Mouse (Mus musculus) midbrain, embryonic 14.5 days (tissue): ENCODE data around the gene Cep170. TPM values are rescaled to one million over a fixed set of nuclear protein-coding genes. Genes with fewer than 3 reads are reported as not detected.
A peak's percentile ranks its signal among the peaks of the same experiment; 100 is the strongest.

Experiments
- ATAC-seq: fragments of 200-750 bp; cut with Nextera tagmentation; 2 replicates; pipeline ENCODE4 v1.8.0; 2017; ENCODE audit warnings: moderate number of reproducible peaks, moderate library complexity; ENCODE audit not compliant: low FRiP score, low TSS enrichment
- DNase-seq: peaks from one replicate; pipeline ENCODE4 v3.0.0-alpha.2; 2015
- H3K27ac ChIP-seq: fragments of 300-500 bp; sonication (generic); replicated peaks from 2 replicates; pipeline ENCODE4 v1.5.1; 2014; ENCODE audit warnings: mild to moderate bottlenecking, low read depth, low read length, moderate library complexity
- H3K27me3 ChIP-seq: fragments of 300-500 bp; sonication (generic); 2 replicates; pipeline ENCODE4 v1.6.1; 2014; ENCODE audit warnings: low read length, control low read depth, mixed read lengths; ENCODE audit not compliant: control insufficient read depth, insufficient read depth
- H3K36me3 ChIP-seq: fragments of 300-500 bp; sonication (generic); 2 replicates; pipeline ENCODE4 v1.6.1; 2014; ENCODE audit warnings: low read length, control low read depth; ENCODE audit not compliant: control insufficient read depth, insufficient read depth
- H3K4me1 ChIP-seq: fragments of 300-500 bp; sonication (generic); 2 replicates; pipeline ENCODE4 v1.6.1; 2014; ENCODE audit warnings: mild to moderate bottlenecking, antibody characterized with exemption, low read length, control low read depth; ENCODE audit not compliant: control insufficient read depth, insufficient read depth
- H3K4me2 ChIP-seq: fragments of 300-500 bp; sonication (generic); 2 replicates; pipeline ENCODE4 v1.6.1; 2014; ENCODE audit warnings: mild to moderate bottlenecking, low read length, moderate library complexity
- H3K4me3 ChIP-seq: fragments of 300-500 bp; sonication (generic); replicated peaks from 2 replicates; pipeline ENCODE4 v1.5.1; 2014; ENCODE audit warnings: low read depth, low read length
- H3K9ac ChIP-seq: fragments of 300-500 bp; sonication (generic); replicated peaks from 2 replicates; pipeline ENCODE4 v1.6.1; 2014; ENCODE audit warnings: mild to moderate bottlenecking, low read length, moderate library complexity
- H3K9me3 ChIP-seq: fragments of 300-500 bp; sonication (generic); 2 replicates; pipeline ENCODE4 v1.6.1; 2016; ENCODE audit warnings: low read length, control low read depth, mixed read lengths; ENCODE audit not compliant: control insufficient read depth
- whole genome bisulfite sequencing: fragments of 180-500 bp; shearing (Covaris S2); extraction: QIAGEN DNeasy Blood & Tissue Kit; methylation state at CpG from one replicate; pipeline ENCODE4 v1.1.7; 2014; 5-methylcytosine and 5-hydroxymethylcytosine counted together
- polyA plus RNA-seq: library from polyadenylated mRNA; unstranded; fragments of >200 nt; fragmentation: Nextera tagmentation; extraction: Ambion mirVana; gene quantifications from 2 replicates; pipeline ENCODE4 v1.2.1, GENCODE M21; 2014

The Cep170 gene
- polyA plus RNA-seq, 1 experiment from 2014 or later = 182 TPM

GRCm38 (mm10) chr1:176810161-176810560 lies 3.7 kb downstream of the Cep170 start:
- Histone ChIP-seq H3K4me3 (no peak overlapping the region), H3K4me2 (no peak overlapping the region; the same call in 1 of the 2 replicates)

GRCm38 (mm10) chr1:176800728-176801365 lies 13.0 kb downstream of the Cep170 start:
- no peaks in the 10 kb centered on the region for H3K9me3 ChIP-seq
- no peaks in the 10 kb centered on the region for H3K27me3 ChIP-seq
- 0 out of 2 replicates have a peak overlapping the region, but pooled peaks have one; percentile 12 for H3K4me2 ChIP-seq
- DNase-seq = peak; percentile 84
- no peak overlapping the region for H3K4me3 ChIP-seq
- H3K36me3 ChIP-seq = no peaks in the 10 kb centered on the region
- H3K27ac ChIP-seq = no peak overlapping the region
- peaks cover 16% of the 10 kb centered on the region for H3K4me1 ChIP-seq
- 21% methylated on average over 2 of the region's 2 CpGs for WGBS
- ATAC-seq = peak; percentile 72; the same call in 1 of the 2 replicates
- H3K9ac ChIP-seq = no peak overlapping the region

More at GRCm38 (mm10) chr1:176810161-176810560, 3.7 kb downstream of the Cep170 start:
- DNase-seq = no peak
- H3K9me3 ChIP-seq = no peaks in the 10 kb centered on the region
- no peak overlapping the region for H3K27ac ChIP-seq
- H3K27me3 ChIP-seq = no peaks in the 10 kb centered on the region
- H3K9ac ChIP-seq = no peak overlapping the region
- no peak for ATAC-seq
- peaks cover 44% of the 10 kb centered on the region for H3K4me1 ChIP-seq
- no peaks in the 10 kb centered on the region for H3K36me3 ChIP-seq

GRCm38 (mm10) chr1:176798673-176799072 lies 15.2 kb downstream of the Cep170 start:
- Histone ChIP-seq H3K27me3 (no peaks in the 10 kb centered on the region), H3K4me1 (peaks cover 14% of the 10 kb centered on the region), H3K36me3 (no peaks in the 10 kb centered on the region), H3K9ac (no peak overlapping the region), H3K9me3 (no peaks in the 10 kb centered on the region), H3K4me2 (no peak overlapping the region), H3K27ac (no peak overlapping the region), H3K4me3 (no peak overlapping the region)
- ATAC-seq = no peak
- no peak for DNase-seq

- 98% methylated on average over 1 of the region's 1 CpGs for WGBS
- H3K27ac ChIP-seq = no peak overlapping the region
- no peak for ATAC-seq
Measured at GRCm38 (mm10) chr1:176792175-176792574, 21.7 kb downstream of the Cep170 start.

GRCm38 (mm10) chr1:176789326-176789725 lies 24.5 kb downstream of the Cep170 start:
- no peak overlapping the region for H3K4me2 ChIP-seq
- no peak for ATAC-seq
- no peak for DNase-seq
- peaks cover 48% of the 10 kb centered on the region for H3K36me3 ChIP-seq
- 92% methylated on average over 7 of the region's 7 CpGs for WGBS
- H3K9me3 ChIP-seq = no peaks in the 10 kb centered on the region
- no peaks in the 10 kb centered on the region for H3K4me1 ChIP-seq
- H3K9ac ChIP-seq = no peak overlapping the region
- no peaks in the 10 kb centered on the region for H3K27me3 ChIP-seq
- H3K4me3 ChIP-seq = no peak overlapping the region
- no peak overlapping the region for H3K27ac ChIP-seq

More at GRCm38 (mm10) chr1:176792175-176792574, 21.7 kb downstream of the Cep170 start:
- no peak overlapping the region for H3K4me2 ChIP-seq
- H3K9ac ChIP-seq = no peak overlapping the region
- no peak overlapping the region for H3K4me3 ChIP-seq
- H3K27me3 ChIP-seq = no peaks in the 10 kb centered on the region
- no peaks in the 10 kb centered on the region for H3K9me3 ChIP-seq
- no peak for DNase-seq
- peaks cover 32% of the 10 kb centered on the region for H3K36me3 ChIP-seq
- no peaks in the 10 kb centered on the region; the same call in 1 of the 2 replicates for H3K4me1 ChIP-seq

- Histone ChIP-seq H3K4me1 (no peaks in the 10 kb centered on the region), H3K36me3 (peaks cover 58% of the 10 kb centered on the region), H3K4me3 (no peak overlapping the region), H3K27ac (no peak overlapping the region), H3K4me2 (no peak overlapping the region), H3K27me3 (no peaks in the 10 kb centered on the region), H3K9me3 (no peaks in the 10 kb centered on the region), H3K9ac (no peak overlapping the region)
- no peak for DNase-seq
- WGBS = 65% methylated on average over 4 of the region's 4 CpGs
- ATAC-seq = no peak
Measured at GRCm38 (mm10) chr1:176774533-176774932, 39.3 kb downstream of the Cep170 start.

- DNase-seq = no peak
- no peaks in the 10 kb centered on the region for H3K4me1 ChIP-seq
- H3K36me3 ChIP-seq = peaks cover 28% of the 10 kb centered on the region
- WGBS = 92% methylated on average over 2 of the region's 2 CpGs
- H3K4me2 ChIP-seq = no peak overlapping the region
- H3K27ac ChIP-seq = no peak overlapping the region
- H3K9ac ChIP-seq = no peak overlapping the region
- no peaks in the 10 kb centered on the region for H3K27me3 ChIP-seq
- ATAC-seq = no peak
- no peak overlapping the region for H3K4me3 ChIP-seq
- no peaks in the 10 kb centered on the region for H3K9me3 ChIP-seq
Measured at GRCm38 (mm10) chr1:176762295-176762694, 51.6 kb downstream of the Cep170 start.

- H3K27me3 ChIP-seq = no peaks in the 10 kb centered on the region
- ATAC-seq (no peak), DNase-seq (no peak)
- peaks cover 41% of the 10 kb centered on the region for H3K36me3 ChIP-seq
- no peak overlapping the region for H3K4me3 ChIP-seq
- H3K4me1 ChIP-seq = no peaks in the 10 kb centered on the region
- H3K9me3 ChIP-seq = no peaks in the 10 kb centered on the region
- 95% methylated on average over 1 of the region's 1 CpGs for WGBS
- H3K4me2 ChIP-seq = no peak overlapping the region
- no peak overlapping the region for H3K9ac ChIP-seq
- no peak overlapping the region for H3K27ac ChIP-seq
Measured at GRCm38 (mm10) chr1:176760673-176761072, 53.2 kb downstream of the Cep170 start.

- ATAC-seq = no peak
- 97% methylated on average over 9 of the region's 9 CpGs for WGBS
- no peak overlapping the region for H3K4me3 ChIP-seq
- DNase-seq = no peak
- H3K4me1 ChIP-seq = no peaks in the 10 kb centered on the region
- no peaks in the 10 kb centered on the region for H3K27me3 ChIP-seq
- H3K9ac ChIP-seq = no peak overlapping the region
- no peaks in the 10 kb centered on the region for H3K9me3 ChIP-seq
- peaks cover 49% of the 10 kb centered on the region for H3K36me3 ChIP-seq
- no peak overlapping the region for H3K4me2 ChIP-seq
- no peak overlapping the region for H3K27ac ChIP-seq
Measured at GRCm38 (mm10) chr1:176755586-176755985, 58.3 kb downstream of the Cep170 start.
